Mouse (Mus musculus) myocyte (in vitro differentiated cells): ENCODE results near the gene Cdhr2. TPM values are rescaled to one million over a fixed set of nuclear protein-coding genes. Genes with fewer than 3 reads are reported as not detected.

Experiments used
- H3K27me3 ChIP-seq: one replicate; pipeline ENCODE4 v1.6.1; 2011; ENCODE audit not compliant: control insufficient read depth, insufficient read depth, insufficient read length
- H3K36me3 ChIP-seq: one replicate; pipeline ENCODE4 v1.6.1; 2011; ENCODE audit not compliant: control insufficient read depth, insufficient read depth
- H3K4me2 ChIP-seq: one replicate; pipeline ENCODE4 v1.6.1; 2011; ENCODE audit warnings: low read depth, control low read depth
- H3K4me3 ChIP-seq: one replicate; pipeline ENCODE4 v1.5.1; 2011; ENCODE audit warnings: mild to moderate bottlenecking, control low read depth, moderate library complexity
- H3K79me2 ChIP-seq: one replicate; pipeline ENCODE4 v1.6.1; 2011; ENCODE audit not compliant: control insufficient read depth, insufficient read depth
- H3ac ChIP-seq: one replicate; pipeline ENCODE4 v1.6.1; 2011; ENCODE audit not compliant: control insufficient read depth, insufficient read length
- CEBPB ChIP-seq: IDR thresholded peaks from 2 replicates; pipeline ENCODE4 v1.6.1; 2011; ENCODE audit warnings: mild to moderate bottlenecking, moderate library complexity; ENCODE audit not compliant: poor library complexity, insufficient read depth, severe bottlenecking
- E2F4 ChIP-seq: IDR thresholded peaks from one replicate; pipeline ENCODE4 v1.6.1; 2011; ENCODE audit warnings: mild to moderate bottlenecking, control low read depth, moderate library complexity; ENCODE audit not compliant: insufficient read depth
- MAX ChIP-seq: IDR thresholded peaks from one replicate; pipeline ENCODE4 v1.6.1; 2011; ENCODE audit warnings: low read depth, mild to moderate bottlenecking, control low read depth
- MYOD1 ChIP-seq, 3 experiments: IDR thresholded peaks; one replicate each; pipeline ENCODE4 v1.6.1; 2011; ENCODE audit warnings: control low read depth in 2 of 3, low read depth in 2 of 3, mild to moderate bottlenecking in 2 of 3, moderate library complexity in 1 of 3; ENCODE audit not compliant: insufficient read length in 2 of 3, control insufficient read depth in 1 of 3
- MYOG ChIP-seq, 3 experiments: IDR thresholded peaks; one replicate each; pipeline ENCODE4 v1.6.1; 2011; ENCODE audit warnings: control low read depth in 2 of 3, low read depth in 2 of 3, mild to moderate bottlenecking in 2 of 3; ENCODE audit not compliant: insufficient read length in 2 of 3, control insufficient read depth in 1 of 3, insufficient read depth in 1 of 3
- POLR2A ChIP-seq: IDR thresholded peaks from one replicate; pipeline ENCODE4 v1.6.1; 2011; ENCODE audit warnings: low read depth, mild to moderate bottlenecking, control low read depth, moderate library complexity; ENCODE audit not compliant: insufficient read length
- POLR2AphosphoS2 ChIP-seq: IDR thresholded peaks from one replicate; pipeline ENCODE4 v1.6.1; 2011; ENCODE audit warnings: low read depth, control low read depth; ENCODE audit not compliant: insufficient read length
- REST ChIP-seq: IDR thresholded peaks from one replicate; pipeline ENCODE4 v1.6.1; 2011; ENCODE audit warnings: mild to moderate bottlenecking, control low read depth, moderate library complexity; ENCODE audit not compliant: insufficient read depth, insufficient read length
- SRF ChIP-seq: IDR thresholded peaks from one replicate; pipeline ENCODE4 v1.6.1; 2011; ENCODE audit warnings: low read depth; ENCODE audit not compliant: control insufficient read depth, insufficient read length
- TCF12 ChIP-seq: IDR thresholded peaks from one replicate; pipeline ENCODE4 v1.6.1; 2011; ENCODE audit warnings: mild to moderate bottlenecking, control low read depth; ENCODE audit not compliant: poor library complexity, insufficient read depth, severe bottlenecking
- TCF3 ChIP-seq: IDR thresholded peaks from one replicate; pipeline ENCODE4 v1.6.1; 2011; ENCODE audit warnings: low read depth, control low read depth; ENCODE audit not compliant: insufficient read length
- USF1 ChIP-seq: IDR thresholded peaks from one replicate; pipeline ENCODE4 v1.6.1; 2011; ENCODE audit warnings: low read depth, mild to moderate bottlenecking, control low read depth, moderate library complexity
- polyA plus RNA-seq: library from polyadenylated mRNA; unstranded; fragments of >200 nt; fragmentation: generic; extraction: Trizol; gene quantifications from one replicate; pipeline ENCODE4 v1.2.1, GENCODE M21; 2012; ENCODE audit warnings: missing spikeins

Cdhr2 gene
- polyA plus RNA-seq, 1 experiment = not detected

GRCm38 (mm10) chr13:54759496-54759895, 58.2 kb downstream of the Cdhr2 start:
- Histone ChIP-seq H3K4me3 (no peak overlapping the region), H3K36me3 (no peaks in the 10 kb centered on the region), H3K79me2 (no peaks in the 10 kb centered on the region), H3K4me2 (no peak overlapping the region), H3ac (no peak overlapping the region), H3K27me3 (peaks cover 42% of the 10 kb centered on the region)
- TF ChIP-seq TCF12 (no peak), POLR2A (no peak), MYOG (IDR thresholded peaks at IDR 0.05; ENCODE audit: control insufficient read depth in 1 of 3, insufficient read depth in 1 of 3, insufficient read length in 2 of 3, low read depth in 2 of 3) (no peak), POLR2AphosphoS2 (no peak), E2F4 (no peak), TCF3 (no peak), CEBPB (no peak), SRF (no peak), USF1 (no peak), MYOD1 (IDR thresholded peaks at IDR 0.05; ENCODE audit: control insufficient read depth in 1 of 3, insufficient read length in 2 of 3, low read depth in 2 of 3) (no peak), MAX (no peak), REST (no peak)

DNA sequence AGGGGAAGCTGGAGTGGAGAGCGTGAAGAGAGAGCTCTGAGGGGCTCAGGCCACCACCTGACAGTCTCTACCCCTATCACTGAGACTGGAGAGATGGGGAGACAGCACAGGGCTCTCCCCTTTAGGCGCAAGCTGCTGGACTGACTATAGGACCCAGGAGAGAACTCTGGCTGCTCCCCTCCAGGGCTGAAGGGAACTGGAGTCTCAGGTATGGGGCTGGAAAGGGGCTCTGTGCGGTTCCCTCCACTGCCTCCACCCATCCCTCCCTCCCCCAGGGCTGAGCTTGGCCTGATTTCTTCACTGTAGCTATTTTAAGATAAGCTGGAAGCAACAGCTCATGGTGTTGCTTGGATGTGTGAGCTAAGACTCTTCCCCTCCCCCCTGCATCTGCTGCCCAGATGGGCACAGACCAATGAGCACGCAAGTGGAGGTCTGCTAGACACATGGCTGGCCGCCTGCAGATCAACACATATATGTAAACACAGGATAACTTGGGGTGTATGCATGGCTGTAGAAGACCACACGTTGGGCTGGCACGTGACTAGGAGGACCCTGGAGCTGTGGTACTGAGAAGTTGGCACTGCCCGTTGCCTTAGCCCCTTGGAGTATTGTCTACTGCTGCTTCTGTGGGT, 59.0 kb downstream of the Cdhr2 start:
- no peak overlapping the region for H3K4me2 ChIP-seq
- no peaks in the 10 kb centered on the region for H3K79me2 ChIP-seq
- peaks cover 49% of the 10 kb centered on the region for H3K27me3 ChIP-seq
- TF ChIP-seq MYOG (IDR thresholded peaks at IDR 0.05; ENCODE audit: control insufficient read depth in 1 of 3, insufficient read depth in 1 of 3, insufficient read length in 2 of 3, low read depth in 2 of 3) (peak in 1 of 3 experiments; percentile 4), TCF12 (no peak), E2F4 (no peak), TCF3 (no peak)
- no peak overlapping the region for H3ac ChIP-seq
- no peak overlapping the region for H3K4me3 ChIP-seq
- no peaks in the 10 kb centered on the region for H3K36me3 ChIP-seq

GRCm38 (mm10) chr13:54760906-54761305, 59.6 kb downstream of the Cdhr2 start:
- TF ChIP-seq E2F4 = no peak
- TF ChIP-seq POLR2AphosphoS2 = no peak
- no peak for TF ChIP-seq TCF12
- no peak for TF ChIP-seq MAX
- TF ChIP-seq MYOG (IDR thresholded peaks at IDR 0.05; ENCODE audit: control insufficient read depth in 1 of 3, insufficient read depth in 1 of 3, insufficient read length in 2 of 3, low read depth in 2 of 3) = no peak
- no peak for TF ChIP-seq MYOD1 (IDR thresholded peaks at IDR 0.05; ENCODE audit: control insufficient read depth in 1 of 3, insufficient read length in 2 of 3, low read depth in 2 of 3)
- TF ChIP-seq CEBPB = no peak
- no peak for TF ChIP-seq REST
- TF ChIP-seq SRF = no peak
- TF ChIP-seq TCF3 = no peak
- no peak for TF ChIP-seq USF1
- no peak for TF ChIP-seq POLR2A
- Histone ChIP-seq H3K36me3 (no peaks in the 10 kb centered on the region), H3ac (no peak overlapping the region), H3K27me3 (peaks cover 55% of the 10 kb centered on the region), H3K4me2 (no peak overlapping the region), H3K79me2 (no peaks in the 10 kb centered on the region), H3K4me3 (no peak overlapping the region)

DNA sequence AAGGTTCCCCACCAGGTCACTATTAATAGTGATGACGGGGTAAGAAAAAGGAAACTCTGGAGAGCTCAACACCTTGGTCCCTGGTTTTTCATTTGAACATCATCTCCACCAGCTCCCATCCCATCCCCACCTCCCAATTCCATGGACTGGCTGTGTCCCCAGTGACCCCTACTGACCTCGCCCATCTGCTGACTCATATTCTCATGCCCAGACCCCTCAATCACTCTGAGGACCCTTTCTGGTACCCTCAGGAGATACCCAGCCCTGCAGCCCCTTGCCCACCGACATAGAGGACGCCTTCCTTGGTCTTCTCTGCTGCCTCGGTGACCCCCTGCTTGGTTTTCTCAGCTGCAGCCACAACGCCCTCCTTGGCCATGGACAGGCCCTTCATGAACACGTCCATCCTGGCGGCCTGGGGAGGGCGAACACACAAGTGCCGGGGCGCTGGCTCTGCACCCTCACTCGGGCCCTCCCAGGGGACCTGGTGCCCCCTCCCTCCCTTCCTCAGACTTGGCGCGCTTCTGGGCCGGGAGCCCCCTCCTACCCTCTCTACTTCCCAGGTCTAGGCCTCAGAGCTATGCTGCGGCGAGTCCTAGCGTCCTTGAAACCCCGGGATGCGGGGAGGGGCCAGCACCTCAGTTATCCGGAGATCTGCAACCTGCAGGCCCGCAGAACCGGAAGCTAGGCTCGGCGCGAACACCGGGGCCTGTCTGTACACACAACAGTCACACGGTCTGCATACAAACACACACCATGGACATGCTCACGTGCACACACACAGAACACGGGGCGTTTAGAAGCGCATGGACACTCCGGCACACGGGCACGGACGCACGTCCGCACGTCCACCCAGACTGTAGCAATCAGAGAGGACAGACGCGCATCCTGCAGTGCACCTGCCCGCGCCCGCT, 64.3 kb downstream of the Cdhr2 start:
- no peaks in the 10 kb centered on the region for H3K36me3 ChIP-seq
- no peak overlapping the region for H3ac ChIP-seq
- H3K4me2 ChIP-seq = no peak overlapping the region
- no peak for TF ChIP-seq POLR2A
- no peak for TF ChIP-seq MYOG (IDR thresholded peaks at IDR 0.05; ENCODE audit: control insufficient read depth in 1 of 3, insufficient read depth in 1 of 3, insufficient read length in 2 of 3, low read depth in 2 of 3)
- TF ChIP-seq TCF12 = no peak
- TF ChIP-seq USF1 = no peak
- no peak for TF ChIP-seq TCF3
- no peak for TF ChIP-seq CEBPB
- TF ChIP-seq SRF = no peak
- no peak for TF ChIP-seq MYOD1 (IDR thresholded peaks at IDR 0.05; ENCODE audit: control insufficient read depth in 1 of 3, insufficient read length in 2 of 3, low read depth in 2 of 3)
- TF ChIP-seq POLR2AphosphoS2 = no peak
- no peak for TF ChIP-seq REST
- no peak for TF ChIP-seq MAX
- TF ChIP-seq E2F4 = no peak
- H3K27me3 ChIP-seq = peaks cover 57% of the 10 kb centered on the region
- H3K4me3 ChIP-seq = no peak overlapping the region
- no peaks in the 10 kb centered on the region for H3K79me2 ChIP-seq
